Mouse (Mus musculus): ENCODE measurements around the gene Tfap2b. TPM values are rescaled to one million over a fixed set of nuclear protein-coding genes. Genes with fewer than 3 reads are reported as not detected.

The Tfap2b gene
- polyA plus RNA-seq (2016; fragmentation: Nextera tagmentation; extraction: Ambion mirVana), result 0.23 and 0.31 TPM in 2 replicates

GRCm38 (mm10) chr1:19208641-19209358, at the start of gene Tfap2b:
Gene Tfap2b (plus strand): TSS chr1:19208914.
- no peak for ATAC-seq (ENCODE audit: insufficient number of reproducible peaks, low FRiP score)
- WGBS, result 2% methylated on average over 26 of the region's 26 CpGs
- Histone ChIP-seq H3K4me1 (replicated peaks) (0 out of 2 replicates have a peak, but pooled peaks cover 3% of the 10 kb centered on the region), H3K27me3 (replicated peaks) (peaks cover 52% of the 10 kb centered on the region), H3K9me3 (replicated peaks) (no peaks in the 10 kb centered on the region), H3K27ac (ENCODE audit: poor library complexity, severe bottlenecking) (no peak within 1 kb of the TSS), H3K4me3 (peak within 1 kb of the TSS; percentile 38), H3K36me3 (no peaks in the 10 kb centered on the region), H3K9ac (no peak within 1 kb of the TSS), H3K4me2 (peak within 1 kb of the TSS; percentile 63)

GRCm38 (mm10) chr1:19178742-19179397, 29.8 kb upstream of the Tfap2b start:
- no peak overlapping the region for H3K27ac ChIP-seq (ENCODE audit: poor library complexity, severe bottlenecking)
- H3K4me2 ChIP-seq, result no peak overlapping the region
- no peak overlapping the region for H3K9ac ChIP-seq
- H3K27me3 ChIP-seq (replicated peaks), result no peaks in the 10 kb centered on the region
- no peaks in the 10 kb centered on the region for H3K4me1 ChIP-seq (replicated peaks)
- H3K4me3 ChIP-seq, result no peak overlapping the region
- WGBS, result 3% methylated on average over 4 of the region's 4 CpGs
- no peaks in the 10 kb centered on the region for H3K9me3 ChIP-seq (replicated peaks)
- no peak for ATAC-seq (ENCODE audit: insufficient number of reproducible peaks, low FRiP score)
- no peaks in the 10 kb centered on the region for H3K36me3 ChIP-seq

GRCm38 (mm10) chr1:19205649-19206048, 3.1 kb upstream of the Tfap2b start:
- Histone ChIP-seq H3K4me2 (peak overlapping the region; percentile 66), H3K27ac (ENCODE audit: poor library complexity, severe bottlenecking) (no peak overlapping the region), H3K27me3 (replicated peaks) (peaks cover 26% of the 10 kb centered on the region), H3K4me3 (peak overlapping the region; percentile 40), H3K9ac (no peak overlapping the region), H3K36me3 (no peaks in the 10 kb centered on the region), H3K9me3 (replicated peaks) (no peaks in the 10 kb centered on the region), H3K4me1 (replicated peaks) (0 out of 2 replicates have a peak, but pooled peaks cover 3% of the 10 kb centered on the region)
- WGBS, result 4% methylated on average over 12 of the region's 12 CpGs
- no peak for ATAC-seq (ENCODE audit: insufficient number of reproducible peaks, low FRiP score)

GRCm38 (mm10) chr1:19206194-19206593, 2.5 kb upstream of the Tfap2b start:
- Histone ChIP-seq H3K27me3 (replicated peaks) (peaks cover 31% of the 10 kb centered on the region), H3K36me3 (no peaks in the 10 kb centered on the region), H3K4me2 (no peak overlapping the region), H3K9ac (no peak overlapping the region), H3K4me1 (replicated peaks) (0 out of 2 replicates have a peak, but pooled peaks cover 3% of the 10 kb centered on the region), H3K9me3 (replicated peaks) (no peaks in the 10 kb centered on the region), H3K27ac (ENCODE audit: poor library complexity, severe bottlenecking) (no peak overlapping the region), H3K4me3 (no peak overlapping the region)
- 0% methylated on average over 7 of the region's 7 CpGs for WGBS
- no peak for ATAC-seq (ENCODE audit: insufficient number of reproducible peaks, low FRiP score)

- Histone ChIP-seq H3K4me1 (replicated peaks) (0 out of 2 replicates have a peak, but pooled peaks cover 3% of the 10 kb centered on the region), H3K36me3 (no peaks in the 10 kb centered on the region), H3K4me2 (no peak overlapping the region), H3K9me3 (replicated peaks) (no peaks in the 10 kb centered on the region), H3K9ac (no peak overlapping the region), H3K27me3 (replicated peaks) (peaks cover 44% of the 10 kb centered on the region), H3K4me3 (no peak overlapping the region), H3K27ac (ENCODE audit: poor library complexity, severe bottlenecking) (no peak overlapping the region)
- no peak for ATAC-seq (ENCODE audit: insufficient number of reproducible peaks, low FRiP score)
- 4% methylated on average over 4 of the region's 4 CpGs for WGBS
These were observed 1.1 kb upstream of the Tfap2b start for GRCm38 (mm10) chr1:19207611-19208010.

- no peak overlapping the region for H3K27ac ChIP-seq (ENCODE audit: poor library complexity, severe bottlenecking)
- no peak overlapping the region for H3K9ac ChIP-seq
- peak overlapping the region; percentile 63; the same call in 1 of the 2 replicates for H3K4me2 ChIP-seq
- 1% methylated on average over 10 of the region's 10 CpGs for WGBS
- H3K9me3 ChIP-seq (replicated peaks), result no peaks in the 10 kb centered on the region
- no peak for ATAC-seq (ENCODE audit: insufficient number of reproducible peaks, low FRiP score)
- no peak overlapping the region for H3K4me3 ChIP-seq
- H3K36me3 ChIP-seq, result no peaks in the 10 kb centered on the region
- H3K4me1 ChIP-seq (replicated peaks), result 0 out of 2 replicates have a peak, but pooled peaks cover 4% of the 10 kb centered on the region
- peaks cover 58% of the 10 kb centered on the region for H3K27me3 ChIP-seq (replicated peaks)
These were observed 638 bp downstream of the Tfap2b start for GRCm38 (mm10) chr1:19209359-19209745.

GRCm38 (mm10) chr1:19209776-19210175, 1.1 kb downstream of the Tfap2b start:
- no peak overlapping the region for H3K27ac ChIP-seq (ENCODE audit: poor library complexity, severe bottlenecking)
- no peak for ATAC-seq (ENCODE audit: insufficient number of reproducible peaks, low FRiP score)
- peak overlapping the region; percentile 63 for H3K4me2 ChIP-seq
- H3K4me1 ChIP-seq (replicated peaks), result 0 out of 2 replicates have a peak, but pooled peaks cover 4% of the 10 kb centered on the region
- no peaks in the 10 kb centered on the region for H3K36me3 ChIP-seq
- H3K4me3 ChIP-seq, result peak overlapping the region; percentile 38
- no peak overlapping the region for H3K9ac ChIP-seq
- WGBS, result under 1% methylated on average over 31 of the region's 31 CpGs
- H3K27me3 ChIP-seq (replicated peaks), result peaks cover 62% of the 10 kb centered on the region
- no peaks in the 10 kb centered on the region for H3K9me3 ChIP-seq (replicated peaks)

- peak overlapping the region; percentile 63 for H3K4me2 ChIP-seq
- H3K9ac ChIP-seq, result no peak overlapping the region
- peaks cover 68% of the 10 kb centered on the region for H3K27me3 ChIP-seq (replicated peaks)
- no peak overlapping the region for H3K27ac ChIP-seq (ENCODE audit: poor library complexity, severe bottlenecking)
- H3K36me3 ChIP-seq, result no peaks in the 10 kb centered on the region
- WGBS, result under 1% methylated on average over 28 of the region's 30 CpGs
- H3K4me3 ChIP-seq, result peak overlapping the region; percentile 38
- no peaks in the 10 kb centered on the region for H3K9me3 ChIP-seq (replicated peaks)
- no peak for ATAC-seq (ENCODE audit: insufficient number of reproducible peaks, low FRiP score)
- H3K4me1 ChIP-seq (replicated peaks), result 0 out of 2 replicates have a peak, but pooled peaks cover 4% of the 10 kb centered on the region
These were observed 1.7 kb downstream of the Tfap2b start for GRCm38 (mm10) chr1:19210215-19211032.

- Histone ChIP-seq H3K4me2 (no peak overlapping the region), H3K4me3 (no peak overlapping the region), H3K36me3 (no peaks in the 10 kb centered on the region), H3K27me3 (replicated peaks) (peaks cover 74% of the 10 kb centered on the region), H3K9ac (no peak overlapping the region), H3K27ac (ENCODE audit: poor library complexity, severe bottlenecking) (no peak overlapping the region), H3K4me1 (replicated peaks) (0 out of 2 replicates have a peak, but pooled peaks cover 4% of the 10 kb centered on the region), H3K9me3 (replicated peaks) (no peaks in the 10 kb centered on the region)
- WGBS, result under 1% methylated on average over 8 of the region's 8 CpGs
- ATAC-seq (ENCODE audit: insufficient number of reproducible peaks, low FRiP score), result no peak
These were observed 2.3 kb downstream of the Tfap2b start for GRCm38 (mm10) chr1:19211033-19211405.

- H3K36me3 ChIP-seq, result no peaks in the 10 kb centered on the region
- H3K4me3 ChIP-seq, result no peak overlapping the region
- 3% methylated on average over 15 of the region's 15 CpGs for WGBS
- ATAC-seq (ENCODE audit: insufficient number of reproducible peaks, low FRiP score), result no peak
- peaks cover 80% of the 10 kb centered on the region for H3K27me3 ChIP-seq (replicated peaks)
- no peak overlapping the region for H3K9ac ChIP-seq
- H3K9me3 ChIP-seq (replicated peaks), result no peaks in the 10 kb centered on the region
- H3K4me1 ChIP-seq (replicated peaks), result 0 out of 2 replicates have a peak, but pooled peaks cover 4% of the 10 kb centered on the region
- H3K4me2 ChIP-seq, result no peak overlapping the region
- no peak overlapping the region for H3K27ac ChIP-seq (ENCODE audit: poor library complexity, severe bottlenecking)
These were observed 2.9 kb downstream of the Tfap2b start for GRCm38 (mm10) chr1:19211546-19212154.

All from heart, embryonic 12.5 days (tissue).